Mouse (Mus musculus) right cerebral cortex, adult 18-20 months (tissue): Measurements from ENCODE around the gene Adk.

Experiments
- DNase-seq: peaks from one replicate; pipeline ENCODE4 v3.0.0; 2022; ENCODE audit warnings: mixed read lengths

The Adk gene

DNA sequence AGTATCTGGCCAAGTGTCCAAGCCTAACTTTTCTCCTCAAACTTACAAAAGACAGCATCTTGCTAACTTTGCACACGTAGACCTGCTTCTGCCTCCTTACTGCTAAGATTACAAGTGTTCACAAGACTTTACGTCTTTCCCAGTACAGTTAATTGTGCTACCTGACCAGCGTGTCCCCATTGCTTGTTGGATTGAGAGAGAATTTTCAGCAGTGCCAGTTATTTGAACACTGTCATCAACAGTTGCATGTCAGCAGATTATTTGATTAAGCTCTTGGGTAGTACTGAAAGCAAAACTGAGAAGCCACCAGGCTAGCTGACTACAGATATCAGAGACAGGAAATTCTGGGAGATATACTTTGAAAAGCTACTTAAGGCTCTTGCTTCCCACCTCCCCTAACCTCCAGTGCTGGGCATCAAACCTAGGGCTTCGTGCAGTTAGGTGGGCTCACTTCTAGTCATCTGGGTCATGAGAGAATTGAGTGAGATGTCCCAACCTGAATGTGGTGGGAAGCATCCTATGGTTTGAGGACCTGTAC, 50.4 kb downstream of the Adk start:
- DNase-seq = no peak

DNA sequence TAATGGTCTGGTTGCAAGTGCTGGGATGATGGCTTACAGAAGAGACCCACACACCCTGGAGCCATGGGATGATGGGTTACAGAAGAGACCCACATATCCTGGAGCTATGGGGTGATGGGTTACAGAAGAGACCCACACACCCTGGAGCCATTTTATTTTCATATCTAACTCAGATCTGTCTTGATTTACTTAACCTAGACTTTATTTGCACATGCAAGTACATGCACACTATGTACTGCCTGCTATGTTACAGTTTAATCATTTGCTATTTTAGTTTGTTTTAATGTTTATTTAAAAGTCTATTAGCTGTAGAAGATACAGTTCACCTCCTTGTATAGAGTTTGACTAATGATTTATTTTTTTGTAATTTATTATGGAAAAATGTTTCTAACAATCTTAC, 52.7 kb downstream of the Adk start:
- no peak for DNase-seq

GRCm38 (mm10) chr14:21106582-21106981, 54.2 kb downstream of the Adk start:
- DNase-seq = no peak

DNA sequence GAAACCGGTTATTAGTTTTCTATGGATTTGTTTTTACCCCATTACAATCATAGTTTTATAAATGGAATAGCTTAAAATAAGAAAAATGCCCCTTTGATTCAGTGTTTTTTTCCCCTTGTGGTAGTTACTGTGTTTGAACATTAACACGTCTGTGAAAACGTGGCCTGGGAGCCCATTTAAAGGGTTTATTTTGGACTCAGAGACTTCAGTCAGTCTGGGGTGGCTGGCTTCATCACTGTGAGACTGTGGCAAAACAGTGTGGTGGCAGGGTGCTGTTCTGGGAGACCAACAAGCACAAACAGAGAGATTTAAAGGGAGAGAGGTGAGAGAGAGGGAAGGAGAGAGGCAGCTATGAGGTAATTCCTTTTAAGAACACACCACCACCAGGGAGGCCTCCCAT, 55.2 kb downstream of the Adk start:
- DNase-seq = no peak

DNA sequence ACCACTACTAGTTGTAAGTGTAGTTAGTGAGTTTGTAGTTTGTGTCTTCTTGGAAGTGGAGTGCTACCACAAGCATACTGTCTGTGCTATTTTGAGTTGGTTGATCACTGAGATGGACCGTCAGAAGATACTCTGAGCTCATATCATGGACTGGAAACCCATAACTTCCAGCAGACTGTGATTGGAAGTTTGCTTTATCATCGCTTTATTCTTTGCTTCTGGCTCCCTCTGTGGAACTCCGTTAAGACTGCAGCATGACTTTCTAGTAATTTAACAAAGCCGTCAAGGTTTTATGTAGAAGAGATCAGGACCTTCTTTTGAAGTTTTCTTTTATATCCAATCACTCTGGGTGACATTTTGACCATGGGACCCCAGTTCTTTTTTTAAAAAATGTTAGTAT, 58.1 kb downstream of the Adk start:
- DNase-seq = no peak

DNA sequence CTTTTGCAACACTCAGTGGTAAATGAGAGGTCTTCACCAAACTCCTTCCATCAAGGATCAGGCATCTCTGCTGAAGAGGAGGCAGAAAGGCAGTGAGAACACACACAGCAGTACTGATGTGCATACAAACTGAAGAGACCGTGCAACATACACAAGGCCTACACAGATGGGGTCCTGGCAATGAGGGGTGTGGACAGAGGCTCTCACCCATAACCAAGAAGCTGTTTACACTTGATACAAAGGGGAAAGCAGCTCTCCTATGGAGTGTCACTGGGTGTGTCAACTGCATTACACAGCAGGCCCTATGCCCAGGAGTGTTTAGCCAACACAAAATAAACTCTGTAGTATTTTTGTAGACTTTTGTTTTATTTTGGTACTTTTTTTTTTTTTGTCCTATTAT, 59.1 kb downstream of the Adk start:
- no peak for DNase-seq

- DNase-seq = no peak
Observed at GRCm38 (mm10) chr14:21112174-21112573, 59.8 kb downstream of the Adk start.

- DNase-seq = no peak
Observed at GRCm38 (mm10) chr14:21112742-21113141, 60.4 kb downstream of the Adk start.

DNA sequence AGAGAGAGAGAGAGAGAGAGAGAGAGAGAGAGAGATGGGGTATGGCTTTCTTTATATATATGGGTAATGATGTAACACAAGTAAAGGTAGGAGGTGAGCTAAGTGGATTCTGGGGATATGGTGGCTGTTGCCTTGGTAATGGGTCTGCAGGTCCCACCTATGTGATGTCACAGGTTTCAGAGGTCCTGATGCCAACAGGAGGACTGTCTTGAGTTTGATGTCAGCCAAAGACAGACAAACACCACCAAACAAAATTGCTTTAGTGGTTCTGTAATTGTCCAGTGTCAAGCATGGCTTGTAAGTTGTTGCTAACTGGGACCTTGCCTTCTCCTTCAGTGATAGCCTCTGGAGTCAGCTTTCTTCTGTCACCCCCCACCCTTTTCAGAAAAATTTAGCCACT, 62.0 kb downstream of the Adk start:
- no peak for DNase-seq

DNA sequence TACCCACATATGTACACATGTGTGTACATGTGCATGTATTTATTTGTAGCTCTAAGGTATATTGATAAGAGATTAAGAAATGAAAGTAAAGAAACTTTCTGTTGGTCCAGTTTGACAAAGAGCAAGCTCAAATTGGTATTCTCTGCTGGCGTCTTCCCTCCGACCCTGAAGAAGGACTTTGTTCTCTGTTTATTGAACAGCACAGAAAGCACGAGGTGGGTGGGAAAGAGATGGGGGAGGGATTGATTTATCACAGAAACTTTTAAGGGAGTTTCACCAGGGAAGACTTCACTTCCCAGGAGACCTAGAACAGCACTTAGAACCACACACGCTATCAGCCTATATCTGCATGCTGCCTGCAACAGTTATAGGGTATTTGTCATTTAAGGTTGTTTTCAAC, 62.9 kb downstream of the Adk start:
- no peak for DNase-seq

GRCm38 (mm10) chr14:21115888-21116460, 63.6 kb downstream of the Adk start:
- DNase-seq = no peak

- DNase-seq = no peak
Observed at GRCm38 (mm10) chr14:21118095-21118494, 65.7 kb downstream of the Adk start.

DNA sequence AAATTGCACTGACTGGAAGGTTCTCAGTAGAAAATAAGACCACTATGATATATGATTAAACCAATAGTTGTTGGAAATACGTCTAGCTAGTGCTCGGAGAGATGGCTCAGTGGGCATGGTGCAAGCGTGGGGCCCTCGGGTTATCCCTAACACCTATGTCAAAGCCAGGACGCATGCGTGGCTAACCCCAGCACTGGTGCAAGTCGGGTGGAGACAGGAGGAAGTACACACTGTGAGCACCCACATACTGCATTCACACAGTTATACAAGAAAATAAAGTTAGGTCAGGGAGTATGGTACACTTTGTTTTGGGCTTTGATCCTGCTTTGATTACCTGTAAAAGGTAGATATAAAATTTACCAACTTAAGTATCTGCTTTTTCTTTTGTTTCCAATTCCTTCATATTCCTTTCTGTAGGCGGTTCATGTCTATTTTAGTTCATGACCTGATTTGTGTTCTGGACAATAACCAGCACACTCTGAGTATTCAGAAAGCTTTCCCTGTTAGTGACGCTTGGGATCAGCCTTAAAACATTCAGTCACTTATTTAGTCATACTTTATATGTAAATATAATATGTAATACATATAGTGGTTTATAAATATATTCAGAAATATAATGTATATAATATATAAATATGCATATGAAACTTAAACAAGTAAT, 67.4 kb downstream of the Adk start:
- no peak for DNase-seq

GRCm38 (mm10) chr14:21120473-21120872, 68.1 kb downstream of the Adk start:
- DNase-seq = peak; percentile 28

GRCm38 (mm10) chr14:21127215-21127614, 74.8 kb downstream of the Adk start:
- DNase-seq = no peak

GRCm38 (mm10) chr14:21136906-21137305, 84.5 kb downstream of the Adk start:
- peak; percentile 79 for DNase-seq

- no peak for DNase-seq
Observed at GRCm38 (mm10) chr14:21142603-21143002, 90.2 kb downstream of the Adk start.

GRCm38 (mm10) chr14:21143406-21144115, 91.2 kb downstream of the Adk start:
- DNase-seq = no peak

- DNase-seq = no peak
Observed at GRCm38 (mm10) chr14:21147171-21147570, 94.8 kb downstream of the Adk start.

GRCm38 (mm10) chr14:21150301-21150700, 97.9 kb downstream of the Adk start:
- DNase-seq = no peak

DNA sequence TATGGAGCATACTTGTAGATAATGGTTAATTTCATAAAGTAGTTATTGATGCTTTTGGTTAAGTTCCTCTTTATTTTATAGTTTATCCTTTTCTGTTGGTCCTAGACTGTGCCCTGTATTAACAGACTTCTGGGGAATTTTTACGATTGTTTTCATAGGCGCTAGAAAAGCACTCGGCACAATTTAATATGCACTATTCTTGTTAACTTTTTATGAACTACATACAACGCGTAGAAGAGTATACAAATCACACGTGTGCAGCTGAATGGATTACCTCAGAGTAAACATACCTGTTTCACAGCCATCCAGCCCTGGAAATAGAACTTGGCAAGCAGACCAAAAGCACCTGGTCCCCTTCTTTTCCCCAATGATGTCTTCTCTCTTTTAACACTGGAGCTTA, 99.7 kb downstream of the Adk start:
- no peak for DNase-seq

DNA sequence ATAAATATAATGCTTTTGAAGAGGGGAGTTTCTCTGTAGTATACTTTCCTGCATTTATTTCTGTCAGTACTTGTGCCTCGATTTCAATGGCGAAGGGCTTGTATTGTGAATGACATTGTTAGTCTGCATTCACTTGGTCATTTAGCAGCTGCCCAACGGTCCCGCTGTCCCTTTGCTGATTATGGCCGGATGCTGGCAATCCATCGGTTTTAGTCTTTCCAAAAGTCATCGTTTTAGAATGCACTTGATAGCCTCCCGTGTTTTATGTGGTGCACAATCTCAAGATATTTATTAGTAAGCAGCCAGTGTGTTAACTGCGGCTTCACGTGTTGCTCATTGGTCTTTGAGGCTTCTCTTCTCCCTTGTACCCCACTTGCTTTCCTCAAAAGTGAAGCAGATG, 113.3 kb downstream of the Adk start:
- no peak for DNase-seq

DNA sequence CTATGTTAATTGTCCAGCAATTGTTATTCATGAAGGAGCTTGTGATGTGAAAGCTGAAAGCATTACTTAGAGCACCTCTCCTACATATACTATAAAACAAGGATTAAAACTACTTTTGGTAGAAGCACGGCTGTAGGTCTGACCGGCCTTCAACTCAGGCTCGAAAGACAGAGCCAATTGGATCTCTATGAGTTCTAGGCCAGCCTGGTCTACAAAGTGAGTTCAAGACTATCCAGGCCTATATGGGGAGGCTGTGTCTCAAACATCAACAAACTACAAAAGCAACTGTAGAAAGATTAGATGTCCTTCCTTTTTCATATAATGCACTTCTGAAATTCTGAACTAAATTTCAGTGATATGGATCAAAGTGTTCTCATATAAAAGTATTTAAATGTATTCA, 113.7 kb downstream of the Adk start:
- no peak for DNase-seq
